Mouse (Mus musculus) stomach, embryonic 14.5 days (tissue): ENCODE results near the gene Cd84. TPM values are rescaled to one million over a fixed set of nuclear protein-coding genes. Genes with fewer than 3 reads are reported as not detected.

Experiments used
- polyA plus RNA-seq: library from polyadenylated mRNA; unstranded; fragments of >200 nt; fragmentation: Nextera tagmentation; extraction: Ambion mirVana; gene quantifications from 2 replicates; pipeline ENCODE4 v1.2.1, GENCODE M21; 2014

The Cd84 gene
- polyA plus RNA-seq, 1 experiment from 2014 or later: 1.1 TPM

Other genes starting within 250 kb of the Cd84 start
- gene Ly9, start 232.3 kb upstream of the Cd84 start, polyA plus RNA-seq: not detected in 2 replicates
- 0.14 TPM in 1 of 2 replicates, not detected in the other for gene Slamf7, start 186.7 kb upstream of the Cd84 start, polyA plus RNA-seq
- gene Cd48, start 157.7 kb upstream of the Cd84 start, polyA plus RNA-seq: 2.5 and 3.2 TPM in 2 replicates
- 0.06 and 0.19 TPM in 2 replicates for gene Slamf1, start 72.6 kb upstream of the Cd84 start, polyA plus RNA-seq
- gene Gm10521, start 56.0 kb downstream of the Cd84 start, polyA plus RNA-seq: not detected in 2 replicates
- gene Slamf6, start 77.8 kb downstream of the Cd84 start, polyA plus RNA-seq: 0.17 TPM in 1 of 2 replicates, not detected in the other
- gene Vangl2, start 188.7 kb downstream of the Cd84 start, polyA plus RNA-seq: 17.1 and 18.4 TPM in 2 replicates
- gene Nhlh1, start 217.9 kb downstream of the Cd84 start, polyA plus RNA-seq: not detected in 2 replicates
- 182 and 195 TPM in 2 replicates for gene Copa, start 242.8 kb downstream of the Cd84 start, polyA plus RNA-seq
- gene Ncstn, start 243.1 kb downstream of the Cd84 start, polyA plus RNA-seq: 139 and 140 TPM in 2 replicates